9 mouse cellular contexts compared by ENCODE assay signal in genomic region chr10:78540943-78541342, GRCm38 (mm10). TPM values are rescaled to one million over a fixed set of nuclear protein-coding genes. Genes with fewer than 3 reads are reported as not detected.
DNase-seq lines count a peak whose midpoint lies in the region; TF ChIP-seq lines count a peak whose summit lies in the region.
"Had no signal": no experiment of that assay in that cellular context is flagged by ENCODE, and none has a peak within 500 bp of the region (broad histone marks: within the 10 kb centered on the region; RNA-seq: fewer than 3 reads in every experiment).

No protein-coding gene starts in this region.

- no peak for TF ChIP-seq POLR2A in embryonic fibroblast, embryonic 13.5 days (IDR thresholded peaks at IDR 0.05; ENCODE audit: low read depth, low read length)
- TF ChIP-seq POLR2A in lung, adult 2 months (IDR thresholded peaks at IDR 0.05; ENCODE audit: borderline replicate concordance, extremely low read depth, low read depth, low read length): no peak

- no peak for DNase-seq in gastrocnemius, adult 2 months
- DNase-seq in gastrocnemius, postnatal 10 days: no peak
- DNase-seq in urinary bladder, postnatal 25 days (ENCODE audit: low spot score): peak; percentile 19
- DNase-seq in urinary bladder, postnatal 36 days (ENCODE audit: low spot score in 2 of 2): no peak
- no peak for DNase-seq in lung, adult 2 months
- DNase-seq in yolk sac, embryonic 10.5 days (ENCODE audit: low spot score): peak; percentile 10
- DNase-seq in neural tube, embryonic 10.5 days (ENCODE audit: extremely low spot score, low spot score): no peak

- H3K27ac ChIP-seq in gastrocnemius, adult 2 months: no peak overlapping the region
- H3K27ac ChIP-seq in embryonic fibroblast, embryonic 13.5 days (ENCODE audit: insufficient read depth, low read length): no peak overlapping the region

- H3K4me3 ChIP-seq in gastrocnemius, adult 2 months: no peak overlapping the region
- no peak overlapping the region for H3K4me3 ChIP-seq in embryonic fibroblast, embryonic 13.5 days (ENCODE audit: insufficient read depth, low read length)
- H3K4me3 ChIP-seq in lung, adult 2 months (replicated peaks; ENCODE audit: extremely low read depth, low read depth, low read length): no peak overlapping the region

- WGBS in lung, adult 2 months: 50% methylated on average over 2 of the region's 2 CpGs

- no peaks in the 10 kb centered on the region for H3K4me1 ChIP-seq in embryonic fibroblast, embryonic 13.5 days (ENCODE audit: control insufficient read depth, insufficient read depth, low read length)
- no peaks in the 10 kb centered on the region for H3K4me1 ChIP-seq in lung, adult 2 months (ENCODE audit: control insufficient read depth, insufficient read depth, low read length)

- intact Hi-C loops in gastrocnemius, adult 2 months (cut with DNase I): loop anchor here (2.0 kb wide), 1 partner anchor 64 kb away; no protein-coding TSS in a partner anchor

- TF ChIP-seq CTCF in gastrocnemius, adult 2 months (IDR thresholded peaks at IDR 0.05): peak; percentile 42
- TF ChIP-seq CTCF in embryonic fibroblast, embryonic 13.5 days (IDR thresholded peaks at IDR 0.05; ENCODE audit: borderline replicate concordance, insufficient read depth, low read length): peak; percentile 29; the same call in 1 of the 2 replicates
- TF ChIP-seq CTCF in lung, adult 2 months (IDR thresholded peaks at IDR 0.05; ENCODE audit: insufficient read depth, low read length): peak; percentile 52

RNA-seq across cellular contexts. Expression of gene Olfr1358, which starts 23.7 kb away (rescaled TPM):
- total RNA-seq in gastrocnemius, adult 2 months (2021): not detected
- not detected for total RNA-seq in gastrocnemius, postnatal 10 days (2021)
- polyA plus RNA-seq in embryonic fibroblast, embryonic 13.5 days (2011; ENCODE audit: insufficient read length, low read depth, missing spikeins): not detected in 2 replicates
- polyA plus RNA-seq in lung, adult 2 months (2012; rRNA removed): not detected in 2 replicates
- polyA plus RNA-seq: heart, embryonic 16.5 days had no signal

RNA-seq across cellular contexts. Expression of gene Ilvbl, which starts 33.2 kb away (rescaled TPM):
- 10 to 100 TPM in 1 of 2 experiments, 1 to 10 TPM in 1; 9.0 to 17.9 TPM for total RNA-seq in gastrocnemius, adult 2 months (2021)
- 10 to 100 TPM; 18.0 to 19.2 TPM for total RNA-seq in gastrocnemius, postnatal 10 days (2021)
- 42.7 and 55.5 TPM in 2 replicates for polyA plus RNA-seq in embryonic fibroblast, embryonic 13.5 days (2011; ENCODE audit: insufficient read length, low read depth, missing spikeins)
- 32.5 and 35.5 TPM in 2 replicates for polyA plus RNA-seq in lung, adult 2 months (2012; rRNA removed)

RNA-seq across cellular contexts. Expression of gene Syde1, which starts 50.8 kb away (rescaled TPM):
- total RNA-seq in gastrocnemius, adult 2 months (2021): 1 to 10 TPM; 3.0 to 5.1 TPM
- 10 to 100 TPM; 10.3 to 12.8 TPM for total RNA-seq in gastrocnemius, postnatal 10 days (2021)
- 50.5 and 52.8 TPM in 2 replicates for polyA plus RNA-seq in embryonic fibroblast, embryonic 13.5 days (2011; ENCODE audit: insufficient read length, low read depth, missing spikeins)
- polyA plus RNA-seq in lung, adult 2 months (2012; rRNA removed): 67.0 and 68.6 TPM in 2 replicates

Comparison
In these comparisons a context has a peak if more than half of its experiments do, and no peak if none do; other contexts are left out.
1. DNase-seq: peak in urinary bladder, postnatal 25 days (single experiment) and yolk sac, embryonic 10.5 days (single experiment); none in gastrocnemius, adult 2 months (single experiment), gastrocnemius, postnatal 10 days (single experiment), urinary bladder, postnatal 36 days (0 of 2), lung, adult 2 months (single experiment) and neural tube, embryonic 10.5 days (single experiment).
2. Peak in every context shown above with its lines, with median percentiles within 50 percentile points of each other: CTCF ChIP-seq.